Mouse (Mus musculus) embryo, embryonic 9.5 days (tissue): ENCODE data around the gene Tppp3.

Source experiments
- DNase-seq: peaks from one replicate; pipeline ENCODE4 v3.0.0-alpha.2; 2017; ENCODE audit errors: extremely low spot score

The Tppp3 gene

GRCm38 (mm10) chr8:105471314-105472015 is at the start of gene Tppp3:
TSS of gene Tppp3 (minus strand) at chr8:105471526.
- peak; percentile 94 for DNase-seq

- DNase-seq = peak; percentile 78
Measured at GRCm38 (mm10) chr8:105521061-105521460, 49.7 kb upstream of the Tppp3 start.

GRCm38 (mm10) chr8:105520521-105520920 is 49.2 kb upstream of the Tppp3 start:
- DNase-seq = no peak

- peak; percentile 78 for DNase-seq
Measured at GRCm38 (mm10) chr8:105519591-105519990, 48.3 kb upstream of the Tppp3 start.

GRCm38 (mm10) chr8:105518436-105519313 is 47.3 kb upstream of the Tppp3 start, which contains the start of gene Hsd11b2:
TSS of gene Hsd11b2 (plus strand) at chr8:105518755.
- DNase-seq = peak; percentile 78

GRCm38 (mm10) chr8:105517346-105517745 is 46.0 kb upstream of the Tppp3 start:
- peak; percentile 26 for DNase-seq

GRCm38 (mm10) chr8:105516018-105516645 is 44.8 kb upstream of the Tppp3 start:
- DNase-seq = peak; percentile 86

- no peak for DNase-seq
Measured at GRCm38 (mm10) chr8:105514656-105515055, 43.3 kb upstream of the Tppp3 start.

GRCm38 (mm10) chr8:105514194-105514593 is 42.9 kb upstream of the Tppp3 start:
- no peak for DNase-seq

GRCm38 (mm10) chr8:105509997-105510735 is 38.8 kb upstream of the Tppp3 start:
- no peak for DNase-seq

GRCm38 (mm10) chr8:105508758-105509157 is 37.4 kb upstream of the Tppp3 start:
- peak; percentile 29 for DNase-seq

- DNase-seq = no peak
Measured at GRCm38 (mm10) chr8:105506977-105507376, 35.7 kb upstream of the Tppp3 start.

GRCm38 (mm10) chr8:105504617-105505016 is 33.3 kb upstream of the Tppp3 start:
- no peak for DNase-seq

GRCm38 (mm10) chr8:105499787-105500186 is 28.5 kb upstream of the Tppp3 start:
- no peak for DNase-seq

GRCm38 (mm10) chr8:105496439-105497180 is 25.3 kb upstream of the Tppp3 start, which contains the start of gene Zdhhc1:
TSS of gene Zdhhc1 (minus strand) at chr8:105496902.
- peak; percentile 91 for DNase-seq

GRCm38 (mm10) chr8:105495350-105496302 is 24.3 kb upstream of the Tppp3 start:
- no peak for DNase-seq

GRCm38 (mm10) chr8:105494566-105494965 is 23.2 kb upstream of the Tppp3 start:
- DNase-seq = no peak

- no peak for DNase-seq
Measured at GRCm38 (mm10) chr8:105493495-105493894, 22.2 kb upstream of the Tppp3 start.

- no peak for DNase-seq
Measured at GRCm38 (mm10) chr8:105489281-105489680, 18.0 kb upstream of the Tppp3 start.

GRCm38 (mm10) chr8:105488082-105488481 is 16.8 kb upstream of the Tppp3 start:
- no peak for DNase-seq
